Mouse (Mus musculus) hindbrain, embryonic 16.5 days (tissue): Measurements from ENCODE around the gene Capg. TPM values are rescaled to one million over a fixed set of nuclear protein-coding genes. Genes with fewer than 3 reads are reported as not detected.
A peak's percentile ranks its signal among the peaks of the same experiment; 100 is the strongest.
"Not testable (repeated sequence)": the region's sequence is repeated elsewhere in the genome, so short reads cannot be mapped to it uniquely, and the experiment has no call there.

ENCODE experiments used
- ATAC-seq: fragments of 200-750 bp; cut with Nextera tagmentation; 2 replicates; pipeline ENCODE4 v1.8.0; 2017; ENCODE audit warnings: moderate TSS enrichment, moderate library complexity
- H3K27ac ChIP-seq: fragments of 300-500 bp; sonication (generic); 2 replicates; pipeline ENCODE4 v1.5.1; 2014; ENCODE audit warnings: low read depth, mild to moderate bottlenecking, control low read depth, low read length, moderate library complexity
- H3K27me3 ChIP-seq: fragments of 300-500 bp; sonication (generic); replicated peaks from 2 replicates; pipeline ENCODE4 v1.6.1; 2014; ENCODE audit warnings: low read length; ENCODE audit not compliant: control insufficient read depth, insufficient read depth
- H3K36me3 ChIP-seq: fragments of 300-500 bp; sonication (generic); 2 replicates; pipeline ENCODE4 v1.6.1; 2014; ENCODE audit warnings: mild to moderate bottlenecking, low read length, moderate library complexity, mixed read lengths; ENCODE audit not compliant: control insufficient read depth, insufficient read depth
- H3K4me1 ChIP-seq: fragments of 300-500 bp; sonication (generic); 2 replicates; pipeline ENCODE4 v1.6.1; 2014; ENCODE audit warnings: low read depth, low read length; ENCODE audit not compliant: control insufficient read depth, insufficient read depth
- H3K4me2 ChIP-seq: fragments of 300-500 bp; sonication (generic); 2 replicates; pipeline ENCODE4 v1.6.1; 2014; ENCODE audit warnings: mild to moderate bottlenecking, low read length, control low read depth, moderate library complexity
- H3K4me3 ChIP-seq: fragments of 300-500 bp; sonication (generic); 2 replicates; pipeline ENCODE4 v1.5.1; 2014; ENCODE audit warnings: mild to moderate bottlenecking, low read length, control low read depth, moderate library complexity
- H3K9ac ChIP-seq: fragments of 300-500 bp; sonication (generic); 2 replicates; pipeline ENCODE4 v1.6.1; 2014; ENCODE audit warnings: low read depth, mild to moderate bottlenecking, control low read depth, low read length, moderate library complexity
- H3K9me3 ChIP-seq: fragments of 300-500 bp; sonication (generic); 2 replicates; pipeline ENCODE4 v1.6.1; 2014; ENCODE audit warnings: mild to moderate bottlenecking, low read length, moderate library complexity; ENCODE audit not compliant: control insufficient read depth
- WGBS: fragments of 180-500 bp; shearing (Covaris S2); extraction: QIAGEN DNeasy Blood & Tissue Kit; methylation state at CpG from one replicate; pipeline ENCODE4 v1.1.7; 2014; 5-methylcytosine and 5-hydroxymethylcytosine counted together
- polyA plus RNA-seq: library from polyadenylated mRNA; unstranded; fragments of >200 nt; fragmentation: Nextera tagmentation; extraction: Ambion mirVana; gene quantifications from 2 replicates; pipeline ENCODE4 v1.2.1, GENCODE M21; 2015

Capg gene
- polyA plus RNA-seq, 1 experiment from 2014 or later = 10.2 TPM

GRCm38 (mm10) chr6:72523222-72523621 lies 21.0 kb upstream of the Capg start:
- H3K9me3 ChIP-seq = no peaks in the 10 kb centered on the region
- no peak overlapping the region for H3K4me3 ChIP-seq
- H3K27ac ChIP-seq = no peak overlapping the region
- no peak overlapping the region for H3K4me2 ChIP-seq
- H3K27me3 ChIP-seq = no peaks in the 10 kb centered on the region
- no peak for ATAC-seq
- H3K36me3 ChIP-seq = no peaks in the 10 kb centered on the region
- 69% methylated on average over 4 of the region's 4 CpGs for WGBS
- no peak overlapping the region for H3K9ac ChIP-seq
- H3K4me1 ChIP-seq = peaks cover 15% of the 10 kb centered on the region

DNA sequence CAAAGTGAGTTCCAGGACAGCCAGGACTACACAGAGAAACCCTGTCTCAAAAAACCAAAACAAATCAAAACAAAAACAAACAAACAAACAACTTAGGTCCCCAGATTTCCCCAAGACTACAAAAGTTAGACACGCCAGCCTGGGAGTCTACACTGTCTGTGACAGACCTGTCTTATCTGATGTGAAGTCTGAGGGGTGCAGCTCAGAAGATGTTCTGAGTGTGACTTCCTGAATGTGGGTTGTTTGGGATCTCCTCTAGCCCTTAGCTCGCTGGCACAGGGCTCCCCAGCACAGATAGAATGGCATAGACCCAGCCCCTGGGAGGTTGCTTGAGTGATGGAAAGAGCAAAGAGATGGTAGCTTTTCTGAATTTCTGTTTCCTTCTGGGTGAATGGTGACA lies 20.0 kb upstream of the Capg start:
- ATAC-seq = no peak
- H3K4me3 ChIP-seq = no peak overlapping the region
- no peak overlapping the region for H3K4me2 ChIP-seq
- H3K27me3 ChIP-seq = no peaks in the 10 kb centered on the region
- H3K9me3 ChIP-seq = no peaks in the 10 kb centered on the region
- H3K36me3 ChIP-seq = no peaks in the 10 kb centered on the region
- peaks cover 15% of the 10 kb centered on the region for H3K4me1 ChIP-seq
- H3K27ac ChIP-seq = no peak overlapping the region
- WGBS = 93% methylated on average over 2 of the region's 2 CpGs
- H3K9ac ChIP-seq = no peak overlapping the region

DNA sequence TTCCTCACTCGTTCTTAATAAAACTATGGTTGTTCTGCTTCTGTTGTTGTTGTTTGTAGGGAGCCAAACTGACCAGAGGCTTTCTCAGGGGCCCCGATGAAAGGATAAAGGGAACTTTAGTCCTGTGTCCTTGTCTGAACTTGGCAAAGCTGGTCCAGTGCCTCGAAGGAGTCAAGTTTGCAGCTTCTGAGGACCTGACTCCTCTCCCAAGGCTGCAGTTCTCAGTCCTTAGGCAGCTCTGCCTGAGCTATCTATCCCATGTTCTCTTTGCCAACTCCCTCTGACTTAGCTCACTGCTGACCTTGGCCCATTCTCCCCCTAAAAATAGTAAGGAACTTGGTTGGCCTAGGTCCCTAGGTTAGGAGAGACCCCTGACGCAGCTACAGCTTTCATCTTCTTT lies 17.1 kb upstream of the Capg start:
- no peak overlapping the region for H3K27ac ChIP-seq
- no peaks in the 10 kb centered on the region for H3K36me3 ChIP-seq
- H3K4me1 ChIP-seq = no peaks in the 10 kb centered on the region
- H3K4me2 ChIP-seq = no peak overlapping the region
- H3K4me3 ChIP-seq = no peak overlapping the region
- WGBS = 90% methylated on average over 4 of the region's 4 CpGs
- H3K9me3 ChIP-seq = no peaks in the 10 kb centered on the region
- no peak overlapping the region for H3K9ac ChIP-seq
- ATAC-seq = no peak
- no peaks in the 10 kb centered on the region for H3K27me3 ChIP-seq

GRCm38 (mm10) chr6:72528410-72529151 lies 15.6 kb upstream of the Capg start:
- Histone ChIP-seq H3K27ac (no peak overlapping the region), H3K9me3 (no peaks in the 10 kb centered on the region), H3K36me3 (no peaks in the 10 kb centered on the region), H3K27me3 (no peaks in the 10 kb centered on the region), H3K9ac (no peak overlapping the region), H3K4me2 (no peak overlapping the region), H3K4me3 (no peak overlapping the region), H3K4me1 (peaks cover 7% of the 10 kb centered on the region; the same call in 1 of the 2 replicates)
- no peak for ATAC-seq
- WGBS = 80% methylated on average over 10 of the region's 10 CpGs

DNA sequence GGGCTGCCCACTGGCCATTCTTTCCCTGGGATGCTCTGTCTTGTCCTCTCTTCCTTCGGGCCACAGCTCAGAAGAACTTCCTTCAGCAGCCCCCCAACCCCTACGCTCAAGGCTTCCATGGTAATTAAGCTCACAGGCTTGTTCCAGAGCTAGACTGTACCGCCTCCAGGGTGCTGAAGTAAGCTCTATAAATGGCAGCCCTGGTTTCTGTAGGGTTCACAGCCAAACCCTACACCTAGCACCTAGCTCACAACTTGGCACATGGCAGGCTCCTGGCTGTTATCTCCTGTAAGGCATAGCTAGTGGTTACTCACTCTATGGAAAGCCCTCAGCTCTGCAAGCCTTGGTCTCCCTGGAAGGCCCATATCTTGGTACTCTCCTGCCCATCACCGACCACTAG lies 11.6 kb upstream of the Capg start:
- no peak for ATAC-seq
- Histone ChIP-seq H3K4me3 (no peak overlapping the region), H3K4me1 (peaks cover 12% of the 10 kb centered on the region; the same call in 1 of the 2 replicates), H3K27me3 (no peaks in the 10 kb centered on the region), H3K4me2 (no peak overlapping the region), H3K9me3 (no peaks in the 10 kb centered on the region), H3K36me3 (no peaks in the 10 kb centered on the region), H3K9ac (no peak overlapping the region), H3K27ac (no peak overlapping the region)
- WGBS = 68% methylated on average over 4 of the region's 4 CpGs

GRCm38 (mm10) chr6:72533555-72533954 lies 10.6 kb upstream of the Capg start:
- Histone ChIP-seq H3K27ac (peak overlapping the region; percentile 54; the same call in 1 of the 2 replicates), H3K4me1 (peaks cover 16% of the 10 kb centered on the region)
- H3K4me2 ChIP-seq, H3K27me3 ChIP-seq, H3K4me3 ChIP-seq, H3K9me3 ChIP-seq, H3K9ac ChIP-seq, H3K36me3 ChIP-seq: not testable (repeated sequence)
- WGBS = 60% methylated on average over 1 of the region's 1 CpGs
- ATAC-seq = 0 out of 2 replicates have a peak, but pooled peaks have one; percentile 22

GRCm38 (mm10) chr6:72534035-72534809 lies 10.0 kb upstream of the Capg start:
- Histone ChIP-seq H3K27me3 (no peaks in the 10 kb centered on the region), H3K9me3 (no peaks in the 10 kb centered on the region), H3K4me3 (no peak overlapping the region), H3K36me3 (no peaks in the 10 kb centered on the region), H3K27ac (peak overlapping the region; percentile 54; the same call in 1 of the 2 replicates), H3K4me1 (peaks cover 17% of the 10 kb centered on the region), H3K4me2 (no peak overlapping the region), H3K9ac (no peak overlapping the region)
- peak; percentile 54 for ATAC-seq
- WGBS = 35% methylated on average over 9 of the region's 9 CpGs

- Histone ChIP-seq H3K9me3 (no peaks in the 10 kb centered on the region), H3K27ac (peak overlapping the region; percentile 48; the same call in 1 of the 2 replicates), H3K36me3 (no peaks in the 10 kb centered on the region), H3K4me1 (peaks cover 17% of the 10 kb centered on the region), H3K27me3 (no peaks in the 10 kb centered on the region), H3K4me2 (peak overlapping the region; percentile 52), H3K4me3 (peak overlapping the region; percentile 20; the same call in 1 of the 2 replicates), H3K9ac (peak overlapping the region; percentile 51)
- 5% methylated on average over 9 of the region's 9 CpGs for WGBS
- no peak for ATAC-seq
These were observed 9.0 kb upstream of the Capg start for GRCm38 (mm10) chr6:72535165-72535564.

GRCm38 (mm10) chr6:72537998-72538500 lies 6.1 kb upstream of the Capg start:
- peaks cover 11% of the 10 kb centered on the region for H3K4me1 ChIP-seq
- H3K4me3 ChIP-seq = peak overlapping the region; percentile 55
- 59% methylated on average over 10 of the region's 10 CpGs for WGBS
- H3K9me3 ChIP-seq = no peaks in the 10 kb centered on the region
- H3K27ac ChIP-seq = peak overlapping the region; percentile 66; the same call in 1 of the 2 replicates
- ATAC-seq = peak; percentile 3; the same call in 1 of the 2 replicates
- peak overlapping the region; percentile 74 for H3K9ac ChIP-seq
- no peaks in the 10 kb centered on the region for H3K36me3 ChIP-seq
- peak overlapping the region; percentile 76 for H3K4me2 ChIP-seq
- no peaks in the 10 kb centered on the region for H3K27me3 ChIP-seq
